Mouse (Mus musculus) Patski (cell line): ENCODE measurements around the gene Iqgap2. TPM values are rescaled to one million over a fixed set of nuclear protein-coding genes. Genes with fewer than 3 reads are reported as not detected.

Experiments
- ATAC-seq: fragments of 100-300 bp; one replicate; pipeline ENCODE4 v1.8.0; 2021
- CTCF ChIA-PET: fragments of 350-600 bp; sonication (Branson Sonifier 250); formaldehyde crosslinking; loops from one replicate; lab custom pipeline; 2022; ENCODE audit warnings: inconsistent platforms; lab: Charles Lee
- POLR2A ChIA-PET: fragments of 350-600 bp; sonication (Branson Sonifier 250); formaldehyde crosslinking; loops from one replicate; lab custom pipeline; 2022; ENCODE audit warnings: antibody characterized with exemption, inconsistent platforms; lab: Charles Lee
- DNase-seq: peaks from one replicate; pipeline ENCODE4 v3.0.0-alpha.2; 2011; ENCODE audit warnings: low read depth, low spot score
- H3K27me3 ChIP-seq: fragments of 371-371 bp; one replicate; pipeline ENCODE4 v1.5.1; 2021
- CTCF ChIP-seq: fragments of 100-300 bp; IDR thresholded peaks from one replicate; pipeline ENCODE4 v1.5.1; 2021
- in situ Hi-C: fragments of 300-500 bp; cut with MboI; formaldehyde crosslinking; loops from 3 replicates; pipeline ENCODE4 v1.11.1; 2018; ENCODE audit warnings: low pct_unique_long_range_greater_than_20kb, mixed read lengths
- polyA plus RNA-seq: library from polyadenylated mRNA; unstranded; gene quantifications from one replicate; pipeline ENCODE4 v1.2.3, GENCODE M21; 2021

Gene Iqgap2
- polyA plus RNA-seq, 1 experiment from 2014 or later: 0.08 TPM

DNA sequence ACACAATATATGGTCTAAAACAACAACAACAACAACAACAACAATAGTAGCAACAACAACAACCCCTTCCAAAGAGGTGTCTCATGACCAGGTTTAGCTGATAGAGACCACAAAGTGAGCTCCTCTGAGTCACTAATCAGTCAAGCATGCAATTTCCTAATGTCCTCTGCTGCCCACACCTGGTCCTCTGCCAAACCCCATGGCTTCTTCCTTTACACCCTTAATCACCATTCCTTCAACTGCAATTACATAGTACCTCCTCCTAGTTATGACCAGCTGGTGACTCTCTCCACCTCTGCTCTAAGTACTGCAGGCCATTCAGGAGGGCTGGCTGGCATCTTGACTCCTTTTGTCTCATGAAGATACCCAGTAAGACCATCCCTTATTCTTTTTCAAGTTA is 60.0 kb downstream of the Iqgap2 start:
- in situ Hi-C loops: no loop called here
- ATAC-seq: no peak
- ChIA-PET POLR2A (no interaction called here), CTCF (no interaction called here)
- no peak for TF ChIP-seq CTCF
- peaks cover 3% of the 10 kb centered on the region for H3K27me3 ChIP-seq
- DNase-seq: no peak

DNA sequence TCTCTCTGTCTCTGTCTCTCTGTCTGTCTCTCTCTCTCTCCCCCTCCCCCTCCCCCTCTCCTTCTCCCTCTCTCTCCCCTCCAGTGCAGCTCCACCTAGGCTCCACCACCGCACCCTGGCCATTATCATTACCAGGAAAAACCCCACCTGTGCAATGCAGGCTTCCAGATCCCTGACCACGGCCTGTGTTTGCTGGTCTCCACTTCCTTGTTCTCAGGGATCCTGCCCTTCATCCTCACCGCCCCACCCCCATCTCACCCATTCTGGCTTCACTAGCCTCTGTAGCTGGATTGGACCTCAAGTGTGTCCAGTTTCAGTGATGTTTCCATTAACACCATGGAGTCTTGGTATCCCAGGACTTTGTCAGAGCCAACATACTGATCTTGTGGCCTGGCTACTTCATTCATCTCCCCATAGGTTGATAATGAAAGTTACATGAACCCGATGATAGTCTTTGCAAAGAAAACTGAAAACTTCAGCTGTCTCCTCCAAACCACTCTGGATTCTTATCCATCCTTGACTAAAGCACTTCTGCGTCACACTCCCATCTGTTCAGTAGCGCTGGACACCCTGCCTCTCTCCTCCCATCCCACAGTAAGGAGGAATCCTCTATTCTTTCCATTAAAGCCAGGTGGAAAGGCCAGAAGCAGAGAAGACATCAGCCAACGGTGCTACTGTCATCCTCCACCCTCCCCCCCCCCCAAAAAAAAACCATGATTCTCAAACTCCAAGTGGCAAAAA is 62.1 kb downstream of the Iqgap2 start:
- H3K27me3 ChIP-seq: peaks cover 4% of the 10 kb centered on the region
- ATAC-seq: no peak
- DNase-seq: no peak
- in situ Hi-C loops: no loop called here
- ChIA-PET CTCF (no interaction called here), POLR2A (no interaction called here)
- no peak for TF ChIP-seq CTCF

GRCm38 (mm10) chr13:95828616-95829015 is 63.1 kb downstream of the Iqgap2 start:
- peaks cover 4% of the 10 kb centered on the region for H3K27me3 ChIP-seq
- ChIA-PET CTCF (no interaction called here), POLR2A (no interaction called here)
- in situ Hi-C loops: no loop called here
- DNase-seq (no peak), ATAC-seq (no peak)
- no peak for TF ChIP-seq CTCF

- CTCF ChIA-PET: no interaction called here
Measured at GRCm38 (mm10) chr13:95826178-95826577, 65.5 kb downstream of the Iqgap2 start.

GRCm38 (mm10) chr13:95822918-95823317 is 68.8 kb downstream of the Iqgap2 start:
- H3K27me3 ChIP-seq: peaks cover 4% of the 10 kb centered on the region
- in situ Hi-C loops: no loop called here
- no peak for ATAC-seq
- no peak for DNase-seq
- CTCF ChIA-PET: no interaction called here
- POLR2A ChIA-PET: no interaction called here
- no peak for TF ChIP-seq CTCF

More at GRCm38 (mm10) chr13:95826178-95826577, 65.5 kb downstream of the Iqgap2 start:
- no peak for DNase-seq
- no peak for ATAC-seq
- no peak for TF ChIP-seq CTCF
- POLR2A ChIA-PET: no interaction called here
- H3K27me3 ChIP-seq: peaks cover 4% of the 10 kb centered on the region
- in situ Hi-C loops: no loop called here

DNA sequence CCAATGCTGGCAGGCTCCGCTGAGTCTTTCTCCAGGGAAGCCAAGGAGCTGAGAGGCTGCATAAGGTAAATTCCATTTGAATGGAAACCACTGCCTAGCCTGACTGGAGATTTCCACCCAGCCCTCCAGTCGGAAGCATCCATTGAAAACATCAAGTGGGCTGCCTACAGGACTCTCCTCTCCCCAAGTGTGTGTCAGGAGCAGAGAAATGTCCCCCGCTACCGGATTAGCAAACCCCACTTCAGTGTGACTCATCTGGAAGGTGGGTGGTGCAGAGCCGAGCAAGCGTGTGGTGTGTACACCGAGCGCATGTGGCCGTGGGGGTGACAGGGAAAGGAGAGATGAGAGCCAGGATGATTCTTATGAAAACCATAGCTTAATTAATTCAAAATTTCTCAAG is 71.7 kb downstream of the Iqgap2 start:
- no peak for TF ChIP-seq CTCF
- ChIA-PET CTCF (no interaction called here), POLR2A (no interaction called here)
- in situ Hi-C loops: no loop called here
- ATAC-seq (no peak), DNase-seq (no peak)
- peaks cover 2% of the 10 kb centered on the region for H3K27me3 ChIP-seq

DNA sequence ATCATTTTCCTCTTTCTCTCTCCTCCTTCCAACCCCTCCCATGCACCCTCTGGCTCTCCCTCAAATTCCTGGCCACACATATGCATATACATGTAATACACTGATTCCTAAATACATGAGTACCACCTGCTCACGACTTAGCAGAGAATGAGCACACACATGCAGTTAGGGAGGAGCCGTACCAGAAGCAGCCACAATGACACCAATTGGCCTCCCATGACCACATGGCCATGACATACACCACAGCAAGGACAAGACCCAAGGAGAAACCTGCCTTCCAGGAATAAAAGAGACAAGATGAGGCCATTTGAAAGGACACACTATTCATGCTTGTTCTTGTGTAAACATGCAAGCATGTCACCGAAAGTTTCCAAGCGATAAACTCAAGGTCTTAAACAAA is 72.8 kb downstream of the Iqgap2 start:
- CTCF ChIA-PET: no interaction called here
- DNase-seq (no peak), ATAC-seq (no peak)
- POLR2A ChIA-PET: no interaction called here
- H3K27me3 ChIP-seq: peaks cover 3% of the 10 kb centered on the region
- TF ChIP-seq CTCF: no peak
- in situ Hi-C loops: no loop called here

DNA sequence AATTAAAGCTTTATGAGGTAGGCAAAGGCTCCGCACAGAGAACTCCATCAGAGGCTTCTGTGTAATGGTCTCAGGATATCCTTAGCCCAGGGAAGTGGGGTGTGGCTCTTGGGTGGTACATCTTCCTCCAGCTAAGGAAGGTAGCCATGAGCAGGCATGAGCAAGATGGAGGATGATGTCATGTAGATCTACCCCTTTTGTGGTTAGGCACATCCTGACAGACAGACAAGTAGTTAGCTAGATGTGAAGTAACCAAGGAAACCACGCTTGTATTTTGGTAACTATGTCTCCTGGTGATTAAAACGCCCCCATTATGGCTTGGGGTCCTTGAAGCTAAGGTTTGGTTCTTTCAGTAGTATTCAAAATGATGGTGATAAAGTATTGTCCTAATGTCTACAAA is 78.1 kb downstream of the Iqgap2 start:
- no peak for DNase-seq
- H3K27me3 ChIP-seq: peaks cover 5% of the 10 kb centered on the region
- no peak for ATAC-seq
- POLR2A ChIA-PET: no interaction called here
- no peak for TF ChIP-seq CTCF
- CTCF ChIA-PET: no interaction called here
- in situ Hi-C loops: no loop called here

DNA sequence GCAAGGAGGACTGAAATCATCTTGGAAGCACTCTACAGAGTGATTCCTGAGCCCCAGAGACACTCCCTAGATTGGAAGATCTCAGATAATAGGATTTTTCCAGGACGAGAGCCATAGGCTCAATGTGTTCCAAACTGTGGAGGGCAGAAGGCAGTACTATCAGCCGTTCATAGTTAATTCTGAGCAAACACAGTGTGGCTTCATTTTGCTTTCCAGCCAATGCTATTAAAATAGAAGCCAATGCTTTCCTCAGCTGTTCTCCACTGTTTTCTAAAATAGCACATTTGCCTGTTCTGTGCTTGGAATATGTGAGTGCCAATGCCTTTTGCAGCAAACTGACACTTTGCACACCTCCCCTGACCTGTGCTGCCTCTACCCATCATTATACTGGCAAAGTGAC is 80.9 kb downstream of the Iqgap2 start:
- in situ Hi-C loops: no loop called here
- H3K27me3 ChIP-seq: peaks cover 5% of the 10 kb centered on the region
- ATAC-seq (no peak), DNase-seq (no peak)
- ChIA-PET POLR2A (interaction anchor here (0.6 kb wide), 1 partner anchor 20 kb away, joined by 3 read pairs; no protein-coding TSS in a partner anchor), CTCF (no interaction called here)
- no peak for TF ChIP-seq CTCF

DNA sequence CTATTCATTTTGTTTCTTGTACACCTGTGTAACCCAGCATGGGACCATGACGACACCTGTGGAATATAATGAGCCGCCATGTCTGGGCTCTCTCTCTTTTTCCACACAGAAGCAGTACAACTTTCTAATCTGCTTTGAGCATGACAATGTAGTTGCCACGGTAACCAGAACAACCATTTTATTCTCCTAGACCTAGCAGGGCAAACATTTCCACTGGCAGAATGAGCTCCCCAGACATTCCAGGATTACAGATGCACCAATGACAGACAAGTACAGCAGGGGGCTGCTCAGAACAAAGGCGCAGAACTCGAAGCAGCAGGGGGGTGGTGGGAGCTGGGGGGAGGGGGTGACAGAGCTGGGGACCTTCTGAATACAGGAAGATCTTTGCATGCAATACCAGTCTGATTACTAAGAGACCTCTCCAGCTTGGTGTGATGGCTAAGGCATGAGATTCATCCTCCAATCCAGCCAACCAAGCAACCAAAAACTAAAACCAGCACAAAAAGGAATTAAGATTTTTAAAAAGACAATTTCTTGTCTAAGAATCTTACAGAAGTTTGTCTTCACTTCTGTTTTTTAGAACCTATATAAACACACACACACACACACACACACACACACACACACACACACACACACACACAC is 84.5 kb downstream of the Iqgap2 start:
- no peak for TF ChIP-seq CTCF
- DNase-seq (no peak), ATAC-seq (no peak)
- in situ Hi-C loops: no loop called here
- ChIA-PET POLR2A (no interaction called here), CTCF (no interaction called here)
- H3K27me3 ChIP-seq: peaks cover 4% of the 10 kb centered on the region

- in situ Hi-C loops: no loop called here
- no peak for DNase-seq
- POLR2A ChIA-PET: no interaction called here
- no peak for ATAC-seq
- CTCF ChIA-PET: no interaction called here
- TF ChIP-seq CTCF: no peak
- peaks cover 4% of the 10 kb centered on the region for H3K27me3 ChIP-seq
Measured at GRCm38 (mm10) chr13:95805469-95806166, 86.1 kb downstream of the Iqgap2 start.
